Mouse (Mus musculus): ENCODE measurements around the gene Scarb1.

- TF ChIP-seq POLR2A (IDR thresholded peaks at IDR 0.05; ENCODE audit: low read depth, low read length): no peak
- no peak for TF ChIP-seq CTCF (IDR thresholded peaks at IDR 0.05; ENCODE audit: extremely low read depth, insufficient read depth, insufficient read length, insufficient replicate concordance)
Measured at GRCm38 (mm10) chr5:125246711-125247110, 94.2 kb downstream of the Scarb1 start.

All from spleen, adult 2 months (tissue).